Mouse (Mus musculus) limb, embryonic 13.5 days (tissue): ENCODE measurements around the gene Ppp1r1a. TPM values are rescaled to one million over a fixed set of nuclear protein-coding genes. Genes with fewer than 3 reads are reported as not detected.

Source experiments
- ATAC-seq: fragments of 200-750 bp; cut with Nextera tagmentation; 2 replicates; pipeline ENCODE4 v1.8.0; 2017; ENCODE audit warnings: low read depth, moderate number of reproducible peaks, moderate TSS enrichment; ENCODE audit not compliant: low FRiP score
- H3K27ac ChIP-seq: fragments of 300-500 bp; sonication (generic); 2 replicates; pipeline ENCODE4 v1.5.1; 2015; ENCODE audit warnings: inconsistent platforms, mild to moderate bottlenecking, moderate library complexity
- H3K27me3 ChIP-seq: fragments of 300-500 bp; sonication (generic); 2 replicates; pipeline ENCODE4 v1.6.1; 2015; ENCODE audit warnings: mild to moderate bottlenecking, inconsistent platforms
- H3K36me3 ChIP-seq: fragments of 300-500 bp; sonication (generic); 2 replicates; pipeline ENCODE4 v1.6.1; 2015; ENCODE audit warnings: inconsistent platforms, mild to moderate bottlenecking, moderate library complexity
- H3K4me1 ChIP-seq: fragments of 300-500 bp; sonication (generic); 2 replicates; pipeline ENCODE4 v1.6.1; 2015; ENCODE audit warnings: inconsistent platforms
- H3K4me2 ChIP-seq: fragments of 300-500 bp; sonication (generic); replicated peaks from 2 replicates; pipeline ENCODE4 v1.6.1; 2015; ENCODE audit warnings: inconsistent platforms, mild to moderate bottlenecking, moderate library complexity
- H3K4me3 ChIP-seq: fragments of 300-500 bp; sonication (generic); 2 replicates; pipeline ENCODE4 v1.5.1; 2015; ENCODE audit warnings: moderate library complexity, mild to moderate bottlenecking, inconsistent platforms
- H3K9ac ChIP-seq: fragments of 300-500 bp; sonication (generic); 2 replicates; pipeline ENCODE4 v1.6.1; 2015; ENCODE audit warnings: mild to moderate bottlenecking, inconsistent platforms
- H3K9me3 ChIP-seq: fragments of 300-500 bp; sonication (generic); 2 replicates; pipeline ENCODE4 v1.6.1; 2016; ENCODE audit warnings: inconsistent platforms
- WGBS: fragments of 180-500 bp; shearing (Covaris S2); methylation state at CpG from one replicate; pipeline ENCODE4 v1.1.7; 2015; 5-methylcytosine and 5-hydroxymethylcytosine counted together
- polyA plus RNA-seq: library from polyadenylated mRNA; unstranded; fragments of >200 nt; fragmentation: Nextera tagmentation; extraction: Ambion mirVana; gene quantifications from 2 replicates; pipeline ENCODE4 v1.2.1, GENCODE M21; 2015

Ppp1r1a gene
- polyA plus RNA-seq, 1 experiment from 2014 or later: 7.6 TPM

DNA sequence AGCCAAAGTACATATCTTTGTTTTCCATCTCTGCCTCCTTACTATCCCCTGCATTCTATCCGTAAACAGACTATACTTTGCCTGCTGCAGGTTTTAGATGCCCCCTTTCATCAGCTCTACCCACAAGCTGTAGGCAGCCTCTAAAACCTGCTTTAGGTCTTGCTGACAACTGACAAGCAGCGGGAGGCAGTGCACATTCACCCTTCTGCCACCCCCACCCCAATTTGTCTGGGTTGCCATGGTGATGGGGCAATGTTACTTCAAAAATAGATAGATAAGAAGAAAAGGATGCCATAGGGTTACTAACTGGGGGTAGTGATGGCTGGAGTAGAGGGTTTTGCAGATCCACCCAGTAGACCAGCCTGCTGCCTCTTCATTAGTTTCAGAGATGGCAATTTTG lies 53.3 kb downstream of the Ppp1r1a start:
- peaks cover 17% of the 10 kb centered on the region for H3K4me1 ChIP-seq
- no peaks in the 10 kb centered on the region for H3K27me3 ChIP-seq
- H3K4me3 ChIP-seq: no peak overlapping the region
- ATAC-seq: no peak
- H3K9ac ChIP-seq: no peak overlapping the region
- H3K27ac ChIP-seq: no peak overlapping the region
- H3K4me2 ChIP-seq: no peak overlapping the region
- 36% methylated on average over 2 of the region's 2 CpGs for WGBS
- H3K36me3 ChIP-seq: no peaks in the 10 kb centered on the region
- H3K9me3 ChIP-seq: no peaks in the 10 kb centered on the region

DNA sequence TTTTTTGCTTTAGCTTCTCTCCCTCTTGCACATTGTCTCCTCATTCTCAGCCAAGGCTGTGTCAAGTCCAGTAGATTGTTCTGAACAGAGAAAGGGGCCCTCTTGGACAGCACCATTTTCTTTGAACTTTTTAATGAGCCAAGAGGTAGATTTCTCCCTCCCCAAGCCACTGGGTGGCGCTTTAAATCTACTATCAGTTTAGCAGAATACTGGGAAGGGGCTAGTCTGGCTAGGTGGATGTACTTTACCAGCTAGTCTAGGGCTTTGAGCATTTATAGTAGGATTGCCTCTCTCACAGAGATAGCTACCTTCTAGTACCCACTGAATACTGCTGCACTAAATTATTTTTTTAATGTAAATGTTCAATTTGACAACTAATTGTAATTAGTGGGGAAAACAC lies 55.3 kb downstream of the Ppp1r1a start:
- Histone ChIP-seq H3K27ac (no peak overlapping the region), H3K9me3 (no peaks in the 10 kb centered on the region), H3K36me3 (no peaks in the 10 kb centered on the region), H3K4me3 (no peak overlapping the region), H3K4me2 (no peak overlapping the region), H3K4me1 (peaks cover 11% of the 10 kb centered on the region), H3K27me3 (0 out of 2 replicates have a peak, but pooled peaks cover 2% of the 10 kb centered on the region), H3K9ac (no peak overlapping the region)
- ATAC-seq: no peak
- 0% methylated on average over 1 of the region's 1 CpGs for WGBS

Other genes with a start within 250 kb of the Ppp1r1a start
- 0.34 and 0.41 TPM in 2 replicates for gene Gpr84, start 227.4 kb downstream of the Ppp1r1a start, polyA plus RNA-seq
- 11.7 and 13.1 TPM in 2 replicates for gene Zfp385a, start 197.9 kb downstream of the Ppp1r1a start, polyA plus RNA-seq
- gene Itga5, start 171.2 kb downstream of the Ppp1r1a start, polyA plus RNA-seq: 55.2 and 55.3 TPM in 2 replicates
- not detected in 2 replicates for gene Gtsf1, start 107.5 kb downstream of the Ppp1r1a start, polyA plus RNA-seq
- not detected in 2 replicates for gene Gtsf2, start 89.5 kb downstream of the Ppp1r1a start, polyA plus RNA-seq
- gene Nckap1l, start 84.2 kb downstream of the Ppp1r1a start, polyA plus RNA-seq: 2.2 and 2.3 TPM in 2 replicates
- gene Pde1b, start 35.0 kb downstream of the Ppp1r1a start, polyA plus RNA-seq: 4.8 TPM in 2 replicates
- not detected in 2 replicates for gene Glycam1, start 27.1 kb upstream of the Ppp1r1a start, polyA plus RNA-seq
- gene Mucl1, start 217.5 kb upstream of the Ppp1r1a start, polyA plus RNA-seq: not detected in 2 replicates